Mouse (Mus musculus): Measurements from ENCODE around the gene Rara. TPM values are rescaled to one million over a fixed set of nuclear protein-coding genes. Genes with fewer than 3 reads are reported as not detected.

Rara gene
- total and polyA plus RNA-seq, 3 experiments: 4.5 to 13.7 (median 12.1) TPM

DNA sequence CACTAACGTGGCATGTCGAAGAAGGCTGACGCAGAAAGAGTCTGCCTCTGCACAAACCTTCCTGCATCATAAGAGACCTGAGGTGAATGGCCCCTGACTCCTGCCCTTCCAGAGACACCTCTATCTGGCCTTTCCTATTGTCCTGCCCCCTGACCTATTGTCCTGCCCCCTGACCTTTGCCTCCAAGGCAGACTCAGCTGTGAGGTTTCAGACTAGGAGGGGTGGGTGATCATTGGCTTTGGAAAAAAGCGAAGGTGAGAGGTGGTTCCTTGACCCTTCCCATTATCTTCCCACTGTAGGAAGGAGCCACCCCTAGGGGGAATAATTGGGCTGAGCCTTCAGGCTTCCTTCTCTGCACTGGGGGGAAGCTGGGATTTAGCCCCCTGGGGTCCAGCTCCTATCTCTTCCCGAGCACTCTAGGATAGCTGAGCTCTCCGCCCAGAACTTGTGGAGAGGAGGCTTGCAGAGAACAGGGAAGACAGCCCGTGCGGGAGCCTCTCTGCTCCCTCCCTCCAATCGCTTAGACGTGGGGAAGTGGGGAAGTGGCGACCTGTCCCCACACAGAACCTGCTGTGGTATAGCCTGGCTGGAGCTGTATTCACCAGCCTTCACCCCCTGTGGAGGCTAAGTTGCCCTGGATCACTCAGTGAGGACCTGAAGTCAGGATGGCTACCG, 34.9 kb downstream of the Rara start:
- no peak overlapping the region for H3K4me2 ChIP-seq (ENCODE audit: insufficient read depth, low read depth, poor library complexity, severe bottlenecking)
- TF ChIP-seq USF2 (conservative IDR thresholded peaks at IDR 0.05; ENCODE audit: low read depth, low read length) (no peak), ZC3H11A (IDR thresholded peaks at IDR 0.05; ENCODE audit: low read depth, low read length) (no peak), MAZ (IDR thresholded peaks at IDR 0.05; ENCODE audit: low read depth, low read length) (no peak), CHD1 (IDR thresholded peaks at IDR 0.05; ENCODE audit: low read depth, low read length) (no peak), ZMIZ1 (IDR thresholded peaks at IDR 0.05; ENCODE audit: low read depth, low read length) (no peak), SMC3 (IDR thresholded peaks at IDR 0.05; ENCODE audit: low read depth, low read length) (no peak), RAD21 (IDR thresholded peaks at IDR 0.05; ENCODE audit: low read depth, low read length) (no peak), NELFE (IDR thresholded peaks at IDR 0.05; ENCODE audit: low read depth, low read length) (no peak), IRF4 (IDR thresholded peaks at IDR 0.05; ENCODE audit: low read depth, low read length) (no peak), CHD2 (IDR thresholded peaks at IDR 0.05; ENCODE audit: low read length) (no peak), MAFK (IDR thresholded peaks at IDR 0.05; ENCODE audit: insufficient replicate concordance, low read length) (no peak), POLR2AphosphoS2 (IDR thresholded peaks at IDR 0.05; ENCODE audit: low read depth, low read length) (no peak), TBP (conservative IDR thresholded peaks at IDR 0.05; ENCODE audit: low read depth, low read length) (no peak), POLR2A (IDR thresholded peaks at IDR 0.05; ENCODE audit: low read depth, low read length) (no peak), JUN (IDR thresholded peaks at IDR 0.05; ENCODE audit: insufficient read depth, low read depth, low read length) (no peak), HCFC1 (IDR thresholded peaks at IDR 0.05; ENCODE audit: low read depth, low read length) (no peak)
- H3K79me2 ChIP-seq (replicated peaks; ENCODE audit: control insufficient read depth, extremely low read depth, insufficient read depth, poor library complexity, severe bottlenecking): 0 out of 2 replicates have a peak, but pooled peaks cover 3% of the 10 kb centered on the region
- H3K9ac ChIP-seq (ENCODE audit: insufficient read depth, low read depth): no peak overlapping the region
- no peak overlapping the region for H3K4me3 ChIP-seq (replicated peaks in 1 of 3; ENCODE audit: low read depth in 2 of 3, low read length in 2 of 3, poor library complexity in 1 of 3)
- no peaks in the 10 kb centered on the region for H3K9me3 ChIP-seq (replicated peaks; ENCODE audit: low read length)
- DNase-seq (ENCODE audit: extremely low read depth): no peak
- H3K4me1 ChIP-seq (ENCODE audit: control insufficient read depth in 1 of 2, insufficient read depth in 2 of 2): peaks cover 31 to 71% of the 10 kb centered on the region in 2 experiments
- no peaks in the 10 kb centered on the region for H3K27me3 ChIP-seq (replicated peaks)
- in situ Hi-C loops (cut with MboI; ENCODE audit: low pct_ligation_motif_present, low pct_unique_long_range_greater_than_20kb, low sequenced_read_pairs) (no loop called here), dilution Hi-C loops (cut with MboI; ENCODE audit: extremely low pct_ligation_motif_present, extremely low pct_unique_long_range_greater_than_20kb, low sequenced_read_pairs) (no loop called here)
- peaks cover 11 to 43% of the 10 kb centered on the region in 2 experiments for H3K36me3 ChIP-seq (replicated peaks in 1 of 2; ENCODE audit: control insufficient read depth in 1 of 2, insufficient read depth in 1 of 2, low read length in 1 of 2)
- no peak overlapping the region for H3K27ac ChIP-seq (ENCODE audit: insufficient read depth, low read depth)

DNA sequence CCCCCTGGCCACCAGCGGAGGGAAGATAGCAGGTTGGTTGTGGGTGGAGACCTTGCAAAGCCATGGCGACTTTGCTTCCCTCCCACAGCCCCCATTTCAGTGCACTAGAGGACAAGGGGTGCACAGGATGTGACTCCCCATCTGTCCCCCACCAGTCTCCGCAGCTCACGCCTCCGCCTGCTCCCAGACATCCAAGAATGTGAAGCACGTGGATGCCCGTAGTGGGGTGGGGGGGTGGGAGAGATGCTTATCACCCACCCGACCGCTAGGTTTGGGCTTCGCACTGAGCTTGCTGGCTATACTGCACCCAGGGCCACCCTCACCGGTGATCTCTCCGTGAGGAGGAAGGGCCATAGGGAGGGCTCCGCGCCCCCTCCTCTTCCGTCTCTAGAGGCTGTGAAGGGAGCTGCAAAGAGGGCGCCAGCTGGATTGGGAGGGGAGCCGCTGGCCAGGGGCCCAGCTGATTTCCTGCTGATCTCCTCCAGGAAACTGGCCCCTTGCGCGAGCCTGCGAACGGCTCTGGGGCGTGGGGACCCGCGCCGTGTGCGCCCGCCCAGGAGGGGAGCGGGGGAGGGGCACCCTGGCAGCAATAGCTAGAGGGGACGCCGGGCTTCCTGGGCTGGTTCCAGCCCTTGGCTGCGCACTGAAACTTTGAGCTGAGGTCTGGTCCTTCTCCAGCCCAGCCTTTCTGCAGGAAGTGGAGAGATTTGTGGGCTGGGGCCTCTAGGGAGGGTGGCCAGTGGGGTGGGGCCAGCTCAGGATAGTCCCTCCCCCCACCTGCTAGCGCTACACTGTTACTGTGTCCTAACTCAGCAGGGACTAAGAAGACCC, 35.8 kb downstream of the Rara start:
- DNase-seq (ENCODE audit: extremely low read depth): peak; percentile 88
- dilution Hi-C loops (cut with MboI; ENCODE audit: extremely low pct_ligation_motif_present, extremely low pct_unique_long_range_greater_than_20kb, low sequenced_read_pairs): no loop called here
- peaks cover 31 to 78% of the 10 kb centered on the region in 2 experiments for H3K4me1 ChIP-seq (ENCODE audit: control insufficient read depth in 1 of 2, insufficient read depth in 2 of 2)
- TF ChIP-seq TCF12 (IDR thresholded peaks at IDR 0.05; ENCODE audit: low read depth, low read length) (peak; percentile 57; the same call in 1 of the 2 replicates), MEF2A (IDR thresholded peaks at IDR 0.05; ENCODE audit: borderline replicate concordance, low read depth, low read length) (0 out of 2 replicates have a peak, but pooled peaks have one; percentile 15), IRF4 (IDR thresholded peaks at IDR 0.05; ENCODE audit: low read depth, low read length) (peak; percentile 60; the same call in 1 of the 2 replicates), ELF1 (IDR thresholded peaks at IDR 0.05; ENCODE audit: low read depth, low read length) (peak; percentile 75), MAZ (IDR thresholded peaks at IDR 0.05; ENCODE audit: low read depth, low read length) (peak; percentile 74), POLR2A (IDR thresholded peaks at IDR 0.05; ENCODE audit: low read depth, low read length) (peak; percentile 50), JUN (IDR thresholded peaks at IDR 0.05; ENCODE audit: insufficient read depth, low read depth, low read length) (no peak), EP300 (IDR thresholded peaks at IDR 0.05; ENCODE audit: low read length) (no peak), KAT2A (IDR thresholded peaks at IDR 0.05; ENCODE audit: insufficient replicate concordance, low read length) (no peak), SIN3A (IDR thresholded peaks at IDR 0.05; ENCODE audit: low read length) (0 out of 2 replicates have a peak, but pooled peaks have one; percentile 25), ZNF384 (IDR thresholded peaks at IDR 0.05; ENCODE audit: low read depth, low read length) (no peak), MAX (IDR thresholded peaks at IDR 0.05; ENCODE audit: low read length) (0 out of 2 replicates have a peak, but pooled peaks have one; percentile 24), CHD2 (IDR thresholded peaks at IDR 0.05; ENCODE audit: low read length) (peak; percentile 87), SMC3 (IDR thresholded peaks at IDR 0.05; ENCODE audit: low read depth, low read length) (peak; percentile 18; the same call in 1 of the 2 replicates), BHLHE40 (IDR thresholded peaks at IDR 0.05; ENCODE audit: low read depth, low read length) (peak; percentile 38; the same call in 1 of the 2 replicates), RCOR1 (conservative IDR thresholded peaks at IDR 0.05; ENCODE audit: low read depth, low read length) (0 out of 2 replicates have a peak, but pooled peaks have one; percentile 24), MAFK (IDR thresholded peaks at IDR 0.05; ENCODE audit: insufficient replicate concordance, low read length) (no peak), NRF1 (IDR thresholded peaks at IDR 0.05; ENCODE audit: low read depth, low read length) (peak; percentile 41; the same call in 1 of the 2 replicates), USF1 (IDR thresholded peaks at IDR 0.05; ENCODE audit: low read depth, low read length) (no peak)

More for the DNA sequence above, 35.8 kb downstream of the Rara start:
- peak overlapping the region; percentile 16 for H3K27ac ChIP-seq (ENCODE audit: insufficient read depth, low read depth)
- H3K4me3 ChIP-seq (replicated peaks in 1 of 3; ENCODE audit: low read depth in 2 of 3, low read length in 2 of 3, poor library complexity in 1 of 3): peak overlapping the region; percentile 4 to 43 (median 36)
- peaks cover 17 to 48% of the 10 kb centered on the region in 2 experiments for H3K36me3 ChIP-seq (replicated peaks in 1 of 2; ENCODE audit: control insufficient read depth in 1 of 2, insufficient read depth in 1 of 2, low read length in 1 of 2)
- H3K79me2 ChIP-seq (replicated peaks; ENCODE audit: control insufficient read depth, extremely low read depth, insufficient read depth, poor library complexity, severe bottlenecking): 0 out of 2 replicates have a peak, but pooled peaks cover 3% of the 10 kb centered on the region
- no peaks in the 10 kb centered on the region for H3K27me3 ChIP-seq (replicated peaks)
- H3K4me2 ChIP-seq (ENCODE audit: insufficient read depth, low read depth, poor library complexity, severe bottlenecking): peak overlapping the region; percentile 90
- H3K9me3 ChIP-seq (replicated peaks; ENCODE audit: low read length): no peaks in the 10 kb centered on the region
- in situ Hi-C loops (cut with MboI; ENCODE audit: low pct_ligation_motif_present, low pct_unique_long_range_greater_than_20kb, low sequenced_read_pairs): no loop called here
- peak overlapping the region; percentile 45 for H3K9ac ChIP-seq (ENCODE audit: insufficient read depth, low read depth)

All from CH12.LX (cell line).